Mouse (Mus musculus) spleen, adult 2 months (tissue): ENCODE measurements at regions not wholly inside any gene's neighbourhood (a gene's known extent, or its start where the extent isn't known, plus 50 kb on each side); places are given as distances from the start of the nearest gene placed in this dataset.

Experiments
- CTCF ChIP-seq: fragments of 200-500 bp; IDR thresholded peaks from 2 replicates; pipeline ENCODE4 v1.5.1; 2011; ENCODE audit warnings: mild to moderate bottlenecking, inconsistent platforms; ENCODE audit not compliant: insufficient read depth, insufficient read length, insufficient replicate concordance; ENCODE audit errors: extremely low read depth
- POLR2A ChIP-seq: fragments of 200-500 bp; IDR thresholded peaks from 2 replicates; pipeline ENCODE4 v1.6.1; 2011; ENCODE audit warnings: low read depth, low read length, inconsistent platforms

GRCm38 (mm10) chr7:36175296-36175695, 372.5 kb upstream of the Zfp507 start:
- TF ChIP-seq POLR2A, result no peak
- no peak for TF ChIP-seq CTCF
